Comparison of ENCODE assay signal across 22 mouse cellular contexts in the genomic region with DNA sequence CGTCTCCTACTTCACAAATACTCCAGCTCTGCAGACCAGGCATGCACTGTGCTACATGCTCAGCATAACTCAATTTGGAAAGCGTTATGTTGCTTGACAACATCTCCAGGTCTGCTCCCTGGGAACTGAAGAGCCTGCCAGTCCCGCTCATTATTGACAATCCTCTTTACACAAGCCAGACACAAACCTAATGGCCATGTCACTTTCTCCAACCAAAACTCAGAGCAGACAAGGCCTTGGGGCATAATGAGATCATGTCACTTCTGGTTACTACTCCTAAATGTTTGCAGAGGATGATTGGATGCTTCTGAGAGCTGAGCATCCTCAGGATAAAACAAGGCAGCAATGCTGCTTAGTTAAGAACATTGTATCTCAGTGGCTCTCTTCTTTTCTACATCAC. TPM values are rescaled to one million over a fixed set of nuclear protein-coding genes. Genes with fewer than 3 reads are reported as not detected.
"Had no signal": no experiment of that assay in that cellular context is flagged by ENCODE, and none has a peak within 500 bp of the region (broad histone marks: within the 10 kb centered on the region; RNA-seq: fewer than 3 reads in every experiment).

No protein-coding gene starts in this region.

- H3K4me1 ChIP-seq: kidney, embryonic 15.5 days; limb, embryonic 15.5 days; midbrain, embryonic 12.5 days had no signal

- H3K9me3 ChIP-seq: kidney, embryonic 15.5 days; limb, embryonic 15.5 days; liver, embryonic 12.5 days; midbrain, embryonic 12.5 days had no signal

- H3K9ac ChIP-seq: kidney, embryonic 15.5 days; limb, embryonic 15.5 days; liver, embryonic 12.5 days; lung, embryonic 14.5 days; midbrain, embryonic 12.5 days had no signal

- H3K27ac ChIP-seq: kidney, embryonic 15.5 days; left cerebral cortex, adult 2 months; limb, embryonic 15.5 days; liver, embryonic 12.5 days; macrophage; midbrain, embryonic 12.5 days; stomach, postnatal 0 days had no signal

- DNase-seq: kidney, adult 2 months; kidney, postnatal 14 days; lung, embryonic 14.5 days; lung, postnatal 10 days; right cerebral cortex, postnatal 25 days; thymus, postnatal 4 days had no signal

- ATAC-seq: liver, embryonic 12.5 days had no signal

- H3K4me3 ChIP-seq: kidney, embryonic 15.5 days; left cerebral cortex, adult 2 months; limb, embryonic 15.5 days; liver, embryonic 12.5 days; megakaryocyte, embryonic 14.5 days; midbrain, embryonic 12.5 days had no signal

- H3K36me3 ChIP-seq: kidney, embryonic 15.5 days; limb, embryonic 15.5 days; liver, embryonic 12.5 days; midbrain, embryonic 12.5 days had no signal

- H3K27me3 ChIP-seq: kidney, embryonic 15.5 days; limb, embryonic 15.5 days; liver, embryonic 12.5 days; megakaryocyte, embryonic 14.5 days; midbrain, embryonic 12.5 days had no signal

- H3K4me2 ChIP-seq: kidney, embryonic 15.5 days; limb, embryonic 15.5 days; liver, embryonic 12.5 days; lung, embryonic 14.5 days; midbrain, embryonic 12.5 days had no signal

RNA-seq across cellular contexts. Expression of gene Gm12789, which starts 53.8 kb away (rescaled TPM):
- total RNA-seq: layer of hippocampus, adult 8-10 months; layer of hippocampus, postnatal 25 days; left cerebral cortex, adult 2 months; left cerebral cortex, postnatal 14 days; midbrain, postnatal 0 days had no signal
- polyA plus RNA-seq: kidney, adult 2 months; kidney, embryonic 15.5 days; large intestine, adult 2 months; limb, embryonic 11.5 days; limb, embryonic 15.5 days; liver, embryonic 12.5 days; liver, embryonic 16.5 days; lung, embryonic 14.5 days; macrophage; midbrain, embryonic 12.5 days; midbrain, postnatal 0 days; neural tube, embryonic 14.5 days; stomach, postnatal 0 days had no signal

RNA-seq across cellular contexts. Expression of gene Gm12790, which starts 59.3 kb away (rescaled TPM):
- total RNA-seq: layer of hippocampus, adult 8-10 months; layer of hippocampus, postnatal 25 days; left cerebral cortex, adult 2 months; left cerebral cortex, postnatal 14 days; midbrain, postnatal 0 days had no signal
- polyA plus RNA-seq: kidney, adult 2 months; kidney, embryonic 15.5 days; large intestine, adult 2 months; limb, embryonic 11.5 days; limb, embryonic 15.5 days; liver, embryonic 12.5 days; liver, embryonic 16.5 days; lung, embryonic 14.5 days; macrophage; midbrain, embryonic 12.5 days; midbrain, postnatal 0 days; neural tube, embryonic 14.5 days; stomach, postnatal 0 days had no signal
